8 mouse cellular contexts compared by ENCODE assay signal in genomic region chr5:124111077-124111741, GRCm38 (mm10). TPM values are rescaled to one million over a fixed set of nuclear protein-coding genes. Genes with fewer than 3 reads are reported as not detected.
DNase-seq lines count a peak whose midpoint lies in the region; ATAC-seq lines count a peak whose summit lies in the region.

No protein-coding gene starts in this region.

- DNase-seq in right cerebral cortex, postnatal 14 days: peak; percentile 38
- no peak for DNase-seq in right cerebral cortex, postnatal 36 days (ENCODE audit: low spot score in 2 of 2)
- peak; percentile 55 for DNase-seq in cerebellum, adult 8-10 months
- DNase-seq in kidney, postnatal 14 days: peak; percentile 41
- peak; percentile 61 for DNase-seq in mesoderm, embryonic 11.5 days (ENCODE audit: low read depth, low spot score)

- H3K4me3 ChIP-seq in stomach, embryonic 15.5 days (replicated peaks): peak overlapping the region; percentile 97

- peak overlapping the region; percentile 38 for H3K9ac ChIP-seq in stomach, embryonic 15.5 days

- peaks cover 24% of the 10 kb centered on the region for H3K4me1 ChIP-seq in stomach, embryonic 15.5 days

- H3K27ac ChIP-seq in stomach, embryonic 15.5 days: peak overlapping the region; percentile 93; the same call in 1 of the 2 replicates

- H3K36me3 ChIP-seq in stomach, embryonic 15.5 days: no peaks in the 10 kb centered on the region

- H3K9me3 ChIP-seq in stomach, embryonic 15.5 days: no peaks in the 10 kb centered on the region

- peak overlapping the region; percentile 93 for H3K4me2 ChIP-seq in stomach, embryonic 15.5 days

- H3K27me3 ChIP-seq in stomach, embryonic 15.5 days (replicated peaks): no peaks in the 10 kb centered on the region

- WGBS in stomach, embryonic 15.5 days: 22% methylated on average over 17 of the region's 17 CpGs

- peak; percentile 33 for ATAC-seq in granulocyte monocyte progenitor cell, adult 5-6 weeks (replicated peaks; ENCODE audit: poor library complexity, severe bottlenecking)
- no peak for ATAC-seq in stomach, embryonic 15.5 days (ENCODE audit: insufficient read depth, low FRiP score, low read depth)
- no peak for ATAC-seq in megakaryocyte-erythroid progenitor cell, adult 5-6 weeks (replicated peaks; ENCODE audit: low FRiP score, low TSS enrichment, poor library complexity, severe bottlenecking)

RNA-seq across cellular contexts. Expression of gene Ogfod2, which starts 0.9 kb away (rescaled TPM):
- 8.9 and 12.1 TPM in 2 replicates for total RNA-seq in granulocyte monocyte progenitor cell, adult 5-6 weeks (2014; fragmentation: Nextera tagmentation)
- total RNA-seq in granulocyte monocyte progenitor cell, adult 5-6 weeks (2017): 14.9 and 18.6 TPM in 2 replicates
- polyA plus RNA-seq in stomach, embryonic 15.5 days (2015; fragmentation: Nextera tagmentation; extraction: Ambion mirVana): 24.2 and 25.7 TPM in 2 replicates
- 16.1 and 16.8 TPM in 2 replicates for total RNA-seq in megakaryocyte-erythroid progenitor cell, adult 5-6 weeks (2014; fragmentation: Nextera tagmentation)
- total RNA-seq in megakaryocyte-erythroid progenitor cell, adult 5-6 weeks (2017): 8.0 and 11.9 TPM in 2 replicates

RNA-seq across cellular contexts. Expression of gene Arl6ip4, which starts 4.7 kb away (rescaled TPM):
- 65.3 and 89.4 TPM in 2 replicates for total RNA-seq in granulocyte monocyte progenitor cell, adult 5-6 weeks (2014; fragmentation: Nextera tagmentation)
- total RNA-seq in granulocyte monocyte progenitor cell, adult 5-6 weeks (2017): 89.7 and 99.8 TPM in 2 replicates
- polyA plus RNA-seq in stomach, embryonic 15.5 days (2015; fragmentation: Nextera tagmentation; extraction: Ambion mirVana): 101 and 102 TPM in 2 replicates
- 88.4 and 129 TPM in 2 replicates for total RNA-seq in megakaryocyte-erythroid progenitor cell, adult 5-6 weeks (2014; fragmentation: Nextera tagmentation)
- 120 and 128 TPM in 2 replicates for total RNA-seq in megakaryocyte-erythroid progenitor cell, adult 5-6 weeks (2017)

RNA-seq across cellular contexts. Expression of gene Abcb9, which starts 15.6 kb away (rescaled TPM):
- 0.71 and 0.96 TPM in 2 replicates for total RNA-seq in granulocyte monocyte progenitor cell, adult 5-6 weeks (2014; fragmentation: Nextera tagmentation)
- 0.73 and 2.7 TPM in 2 replicates for total RNA-seq in granulocyte monocyte progenitor cell, adult 5-6 weeks (2017)
- 3.4 TPM in 2 replicates for polyA plus RNA-seq in stomach, embryonic 15.5 days (2015; fragmentation: Nextera tagmentation; extraction: Ambion mirVana)
- total RNA-seq in megakaryocyte-erythroid progenitor cell, adult 5-6 weeks (2014; fragmentation: Nextera tagmentation): 5.2 and 9.3 TPM in 2 replicates
- total RNA-seq in megakaryocyte-erythroid progenitor cell, adult 5-6 weeks (2017): 0.95 and 3.5 TPM in 2 replicates

Comparison
In these comparisons a context has a peak if more than half of its experiments do, and no peak if none do; other contexts are left out.
1. DNase-seq: peak in right cerebral cortex, postnatal 14 days (single experiment), cerebellum, adult 8-10 months (single experiment), kidney, postnatal 14 days (single experiment) and mesoderm, embryonic 11.5 days (single experiment); none in right cerebral cortex, postnatal 36 days (0 of 2).